Mouse (Mus musculus): ENCODE measurements around the gene Sipa1l2. TPM values are rescaled to one million over a fixed set of nuclear protein-coding genes. Genes with fewer than 3 reads are reported as not detected.

Sipa1l2 gene
- total RNA-seq (2014; rRNA removed) (52.6 and 53.7 TPM in 2 replicates), polyA plus RNA-seq (2015; fragmentation: Nextera tagmentation; extraction: Ambion mirVana) (8.8 and 10.1 TPM in 2 replicates)

DNA sequence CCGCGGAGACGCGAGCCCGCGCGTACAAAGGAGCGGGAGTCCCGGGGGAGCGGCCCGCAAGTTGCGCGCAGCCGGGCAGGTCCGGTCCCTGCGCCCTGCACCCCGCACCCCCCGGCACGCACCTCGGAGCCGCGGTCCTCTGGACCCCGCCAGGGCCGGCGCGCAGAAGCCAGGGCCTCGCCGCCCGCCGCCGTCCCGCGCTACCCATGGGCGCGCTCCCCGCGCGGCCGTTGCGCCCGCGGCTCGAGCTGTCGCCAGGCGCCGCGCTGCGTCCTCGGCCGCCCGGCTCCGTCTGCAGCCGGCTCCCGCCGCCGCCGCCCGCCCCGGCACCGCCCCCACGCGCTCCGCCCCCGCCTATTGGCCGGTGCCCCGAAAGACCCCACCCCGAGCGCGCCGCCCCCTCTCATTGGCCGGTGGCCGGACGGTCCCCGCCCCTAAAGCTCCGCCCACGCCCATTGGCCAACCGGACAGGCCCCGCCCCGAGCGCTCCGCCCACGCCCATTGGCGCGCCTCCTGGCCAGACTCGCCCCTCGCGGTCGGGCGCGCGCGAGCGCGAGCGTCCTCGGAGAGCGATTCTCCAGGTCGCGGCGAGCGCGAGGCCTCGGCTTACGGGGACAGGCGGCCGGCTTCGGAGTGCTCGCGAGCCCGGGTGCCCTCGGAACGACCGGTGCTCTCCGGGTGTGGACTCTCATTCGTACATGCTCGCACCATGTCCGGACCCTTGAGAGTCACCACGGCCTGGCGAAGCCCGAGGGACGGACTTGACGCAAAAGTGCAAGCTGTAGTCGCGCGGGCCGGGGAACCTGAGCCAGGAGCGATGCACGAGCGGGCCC, at the start of gene Sipa1l2:
Gene Sipa1l2 (minus strand): TSS at position 276 of the 833 bp plus-strand sequence.
- Histone ChIP-seq H3K36me3 (ENCODE audit: insufficient read depth, low read length) (no peaks in the 10 kb centered on the region), H3K4me3 (ENCODE audit: low read depth, low read length) (peak within 1 kb of the TSS; percentile 79), H3K4me2 (ENCODE audit: low read depth, low read length, poor library complexity, severe bottlenecking) (peak within 1 kb of the TSS; percentile 85), H3K4me1 (ENCODE audit: insufficient read depth, low read length) (0 out of 2 replicates have a peak, but pooled peaks cover 3% of the 10 kb centered on the region), H3K27me3 (ENCODE audit: insufficient read depth, low read length) (no peaks in the 10 kb centered on the region), H3K9me3 (ENCODE audit: low read length) (no peaks in the 10 kb centered on the region), H3K27ac (ENCODE audit: low read depth, low read length) (peak within 1 kb of the TSS; percentile 71), H3K9ac (replicated peaks; ENCODE audit: low read length, poor library complexity, severe bottlenecking) (peak within 1 kb of the TSS; percentile 70)
- ATAC-seq (ENCODE audit: low FRiP score) (peak; percentile 93), DNase-seq (ENCODE audit: low spot score) (peak; percentile 98)
- peak; percentile 15; the same call in 1 of the 2 replicates for TF ChIP-seq CTCF (IDR thresholded peaks at IDR 0.05)
- under 1% methylated on average over 68 of the region's 129 CpGs for WGBS

DNA sequence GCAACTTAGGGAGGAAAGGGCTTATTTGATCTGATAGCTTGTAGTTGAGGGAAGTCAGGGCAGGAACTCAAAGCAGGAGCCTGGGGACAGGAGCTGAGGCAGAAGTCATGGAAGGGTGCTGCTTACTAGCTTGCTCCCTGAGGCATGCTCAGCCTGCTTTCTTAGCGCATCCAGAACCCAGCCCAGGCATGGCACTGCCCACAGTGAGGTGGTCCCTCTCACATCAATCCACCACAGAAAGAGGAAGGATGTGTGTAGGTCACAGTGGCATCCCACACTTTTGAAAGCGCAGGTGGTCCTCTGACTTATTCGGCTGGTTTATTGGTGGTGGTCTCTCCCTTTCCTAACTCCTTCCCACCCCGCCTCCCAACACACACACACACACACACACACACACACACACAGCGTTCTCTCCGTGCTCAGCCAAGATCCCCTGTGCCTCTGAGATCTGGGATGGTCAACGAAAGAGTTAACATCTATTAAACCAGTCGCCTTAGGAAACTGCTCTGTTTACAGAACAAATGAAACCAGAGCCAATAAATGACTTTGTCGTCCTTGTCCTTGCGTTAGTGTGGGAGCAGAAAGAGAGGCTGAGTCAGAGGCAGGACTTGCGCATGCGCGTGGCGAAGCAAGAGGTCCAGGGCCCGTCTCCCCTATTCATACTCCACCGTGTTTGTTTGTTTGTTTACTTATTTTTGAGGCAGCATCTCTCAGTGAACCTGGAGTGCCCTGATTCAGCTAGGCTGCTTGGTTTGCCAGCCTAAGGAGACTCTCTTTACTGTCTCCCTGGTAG, 49.1 kb upstream of the Sipa1l2 start:
- H3K4me3 ChIP-seq (ENCODE audit: low read depth, low read length) = no peak overlapping the region
- no peak for TF ChIP-seq CTCF (IDR thresholded peaks at IDR 0.05)
- H3K27me3 ChIP-seq (ENCODE audit: insufficient read depth, low read length) = no peaks in the 10 kb centered on the region
- WGBS = 79% methylated on average over 16 of the region's 16 CpGs
- no peak overlapping the region for H3K27ac ChIP-seq (ENCODE audit: low read depth, low read length)
- H3K36me3 ChIP-seq (ENCODE audit: insufficient read depth, low read length) = no peaks in the 10 kb centered on the region
- no peak for ATAC-seq (ENCODE audit: low FRiP score)
- no peaks in the 10 kb centered on the region for H3K9me3 ChIP-seq (ENCODE audit: low read length)
- H3K4me2 ChIP-seq (ENCODE audit: low read depth, low read length, poor library complexity, severe bottlenecking) = no peak overlapping the region
- H3K9ac ChIP-seq (replicated peaks; ENCODE audit: low read length, poor library complexity, severe bottlenecking) = no peak overlapping the region
- DNase-seq (ENCODE audit: low spot score) = no peak
- H3K4me1 ChIP-seq (ENCODE audit: insufficient read depth, low read length) = peaks cover 3% of the 10 kb centered on the region; the same call in 1 of the 2 replicates

DNA sequence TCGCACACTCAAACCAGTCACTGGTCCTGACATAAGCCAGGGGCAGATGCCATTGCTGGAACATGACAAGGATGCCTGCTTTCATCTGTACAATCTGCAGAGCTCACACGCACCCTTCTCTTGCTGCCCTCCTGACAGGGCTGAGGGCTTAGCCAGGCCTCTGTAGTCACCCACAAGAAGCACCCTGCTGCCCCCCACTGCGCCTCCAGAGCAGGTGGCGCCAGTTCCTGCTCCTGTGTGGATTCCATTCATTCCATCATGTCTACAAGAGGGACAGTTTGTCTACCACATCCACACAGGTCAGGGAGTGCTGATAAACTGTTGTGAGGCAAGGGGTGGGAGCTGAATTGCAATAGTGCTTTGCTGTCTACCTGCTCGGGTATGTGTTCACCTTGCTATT, 47.3 kb upstream of the Sipa1l2 start:
- no peaks in the 10 kb centered on the region for H3K36me3 ChIP-seq (ENCODE audit: insufficient read depth, low read length)
- no peaks in the 10 kb centered on the region for H3K27me3 ChIP-seq (ENCODE audit: insufficient read depth, low read length)
- TF ChIP-seq CTCF (IDR thresholded peaks at IDR 0.05) = no peak
- H3K9ac ChIP-seq (replicated peaks; ENCODE audit: low read length, poor library complexity, severe bottlenecking) = no peak overlapping the region
- WGBS = 85% methylated on average over 5 of the region's 5 CpGs
- no peak overlapping the region for H3K4me3 ChIP-seq (ENCODE audit: low read depth, low read length)
- peaks cover 3% of the 10 kb centered on the region; the same call in 1 of the 2 replicates for H3K4me1 ChIP-seq (ENCODE audit: insufficient read depth, low read length)
- ATAC-seq (ENCODE audit: low FRiP score) (no peak), DNase-seq (ENCODE audit: low spot score) (no peak)
- no peak overlapping the region for H3K27ac ChIP-seq (ENCODE audit: low read depth, low read length)
- H3K9me3 ChIP-seq (ENCODE audit: low read length) = no peaks in the 10 kb centered on the region
- no peak overlapping the region for H3K4me2 ChIP-seq (ENCODE audit: low read depth, low read length, poor library complexity, severe bottlenecking)

DNA sequence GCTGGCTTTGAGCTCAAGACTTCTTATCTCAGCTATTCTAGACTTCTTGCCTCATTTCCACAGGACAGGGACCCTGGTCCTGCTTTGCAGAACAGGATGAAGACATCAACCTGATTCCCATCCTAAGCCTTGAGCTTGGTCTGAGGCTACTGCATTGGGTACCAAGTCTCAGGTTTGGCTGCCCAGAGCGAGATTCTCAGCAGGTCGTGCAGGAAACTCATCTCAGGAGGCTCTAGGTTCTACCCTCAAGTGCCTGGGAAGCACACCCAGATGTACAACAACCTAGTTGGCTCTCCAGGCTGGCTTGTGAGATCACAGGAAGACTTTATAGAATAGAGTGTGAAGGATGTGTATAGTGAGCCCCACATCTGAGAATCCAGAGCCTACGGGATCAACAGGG, 46.4 kb upstream of the Sipa1l2 start:
- Histone ChIP-seq H3K36me3 (ENCODE audit: insufficient read depth, low read length) (no peaks in the 10 kb centered on the region), H3K9me3 (ENCODE audit: low read length) (no peaks in the 10 kb centered on the region), H3K27me3 (ENCODE audit: insufficient read depth, low read length) (no peaks in the 10 kb centered on the region), H3K27ac (ENCODE audit: low read depth, low read length) (no peak overlapping the region), H3K4me2 (ENCODE audit: low read depth, low read length, poor library complexity, severe bottlenecking) (no peak overlapping the region), H3K4me1 (ENCODE audit: insufficient read depth, low read length) (peaks cover 3% of the 10 kb centered on the region; the same call in 1 of the 2 replicates), H3K4me3 (ENCODE audit: low read depth, low read length) (no peak overlapping the region), H3K9ac (replicated peaks; ENCODE audit: low read length, poor library complexity, severe bottlenecking) (no peak overlapping the region)
- no peak for TF ChIP-seq CTCF (IDR thresholded peaks at IDR 0.05)
- ATAC-seq (ENCODE audit: low FRiP score) (no peak), DNase-seq (ENCODE audit: low spot score) (no peak)
- WGBS = 78% methylated on average over 3 of the region's 3 CpGs

DNA sequence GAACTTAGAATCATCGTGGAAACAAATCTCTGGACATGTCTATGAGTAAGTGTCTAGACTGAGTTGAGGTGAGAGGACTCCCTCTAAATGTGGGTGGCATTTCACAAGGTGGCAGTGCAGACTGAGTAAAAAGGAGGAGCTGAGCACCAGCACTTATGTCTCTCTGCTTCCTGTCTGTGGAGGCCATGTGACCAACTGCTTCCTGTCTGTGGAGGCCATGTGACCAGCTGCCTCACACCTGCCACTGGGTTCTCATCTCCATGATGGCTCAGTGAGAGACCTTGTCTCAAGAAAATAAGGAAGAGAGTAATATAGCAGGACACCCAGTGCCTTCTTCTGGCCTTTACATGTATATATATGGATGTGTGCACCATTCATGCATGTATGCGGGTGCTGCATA, 43.9 kb upstream of the Sipa1l2 start:
- ATAC-seq (ENCODE audit: low FRiP score) (no peak), DNase-seq (ENCODE audit: low spot score) (no peak)
- WGBS = 100% methylated on average over 2 of the region's 2 CpGs
- H3K27ac ChIP-seq (ENCODE audit: low read depth, low read length) = no peak overlapping the region
- H3K4me3 ChIP-seq (ENCODE audit: low read depth, low read length) = no peak overlapping the region
- H3K27me3 ChIP-seq (ENCODE audit: insufficient read depth, low read length) = no peaks in the 10 kb centered on the region; the same call in 1 of the 2 replicates
- H3K36me3 ChIP-seq (ENCODE audit: insufficient read depth, low read length) = no peaks in the 10 kb centered on the region
- no peaks in the 10 kb centered on the region for H3K4me1 ChIP-seq (ENCODE audit: insufficient read depth, low read length)
- H3K9ac ChIP-seq (replicated peaks; ENCODE audit: low read length, poor library complexity, severe bottlenecking) = no peak overlapping the region
- H3K9me3 ChIP-seq (ENCODE audit: low read length) = no peaks in the 10 kb centered on the region
- no peak overlapping the region for H3K4me2 ChIP-seq (ENCODE audit: low read depth, low read length, poor library complexity, severe bottlenecking)
- no peak for TF ChIP-seq CTCF (IDR thresholded peaks at IDR 0.05)

All from midbrain, postnatal 0 days (tissue).